Mouse (Mus musculus): Measurements from ENCODE around the gene Txndc5. TPM values are rescaled to one million over a fixed set of nuclear protein-coding genes. Genes with fewer than 3 reads are reported as not detected.

Txndc5 gene
- polyA plus RNA-seq, 1 experiment from 2014 or later = 154 TPM

DNA sequence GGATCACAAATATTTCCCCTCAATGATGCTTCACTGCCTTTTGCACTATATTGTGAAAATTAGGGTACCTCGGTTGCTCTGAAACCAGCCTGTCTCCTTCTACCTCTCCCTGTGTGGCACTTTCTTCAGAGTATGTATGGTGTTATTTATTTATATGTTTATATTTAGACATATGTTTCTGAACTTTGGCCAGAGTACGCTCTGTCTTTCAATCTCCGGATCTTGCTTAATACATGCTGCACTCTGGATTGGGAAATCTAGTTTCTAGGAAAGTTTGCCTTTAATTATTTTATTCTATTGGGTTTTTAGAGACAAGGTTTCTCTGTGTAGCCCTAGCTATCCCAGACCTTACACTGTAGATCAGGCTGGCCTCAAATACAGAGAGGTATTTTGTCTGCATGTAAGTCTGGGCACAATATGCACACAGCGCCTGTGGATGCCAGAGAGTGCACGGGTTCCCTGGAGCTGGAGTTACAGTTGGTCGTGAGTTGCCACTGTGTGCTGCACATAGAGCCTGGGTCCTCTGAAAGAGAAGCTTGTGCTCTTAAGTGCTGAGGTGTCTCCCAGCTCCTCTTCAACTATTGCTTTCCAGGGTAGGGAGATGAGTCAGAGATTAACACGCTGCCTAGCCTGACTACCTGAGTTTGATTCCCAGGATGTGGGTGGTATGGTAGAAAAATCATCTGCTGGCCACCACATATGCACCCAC lies 10.7 kb upstream of the Txndc5 start:
- Histone ChIP-seq H3K27me3 (replicated peaks; ENCODE audit: low read depth, poor library complexity, severe bottlenecking) (no peaks in the 10 kb centered on the region), H3K9me3 (no peaks in the 10 kb centered on the region), H3K4me1 (peaks cover 1% of the 10 kb centered on the region), H3K27ac (replicated peaks) (no peak overlapping the region), H3K36me3 (replicated peaks) (no peaks in the 10 kb centered on the region), H3K4me3 (no peak overlapping the region)
- DNase-seq (ENCODE audit: low spot score) = no peak
- WGBS = 87% methylated on average over 7 of the region's 7 CpGs

DNA sequence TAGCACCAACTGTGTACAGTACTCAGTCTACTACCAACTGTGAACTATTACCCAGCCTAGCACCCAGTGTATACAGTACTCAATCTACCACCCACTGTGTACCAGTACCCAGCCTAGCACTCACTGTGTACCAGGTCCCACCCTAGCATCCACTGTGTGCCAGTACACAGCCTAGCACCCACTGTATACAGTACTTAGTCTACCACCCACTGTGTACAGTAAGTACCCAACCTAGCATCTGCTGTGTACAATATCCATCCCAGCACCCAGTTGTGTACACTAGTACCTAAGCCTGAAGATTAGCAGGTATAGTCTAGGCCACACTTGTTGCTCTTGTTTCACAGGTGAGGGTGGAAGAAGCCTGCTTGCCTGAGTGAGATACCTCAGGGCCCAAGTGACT lies 8.9 kb upstream of the Txndc5 start:
- Histone ChIP-seq H3K4me3 (no peak overlapping the region), H3K27ac (replicated peaks) (no peak overlapping the region), H3K27me3 (replicated peaks; ENCODE audit: low read depth, poor library complexity, severe bottlenecking) (no peaks in the 10 kb centered on the region), H3K9me3 (no peaks in the 10 kb centered on the region), H3K36me3 (replicated peaks) (no peaks in the 10 kb centered on the region), H3K4me1 (peaks cover 8% of the 10 kb centered on the region)
- DNase-seq (ENCODE audit: low spot score) = no peak

DNA sequence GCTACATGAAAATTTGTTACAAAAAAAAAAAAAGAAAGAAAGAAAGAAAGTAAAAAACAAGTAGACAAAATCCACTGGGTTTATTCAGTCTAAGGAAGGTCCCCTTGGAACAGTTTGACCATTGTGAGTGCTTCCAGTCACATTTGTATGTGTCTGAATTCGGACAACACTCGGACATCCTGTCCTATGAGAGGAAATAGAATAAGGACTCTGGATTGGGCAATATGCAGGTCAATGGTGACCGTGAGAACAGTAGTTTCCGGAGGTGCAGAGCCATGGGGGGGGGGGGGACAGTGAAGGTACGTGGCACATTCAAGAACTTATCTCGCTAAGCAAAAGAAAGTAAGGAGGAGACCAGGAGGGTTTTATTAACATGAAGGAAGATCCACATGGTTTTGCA lies 6.1 kb upstream of the Txndc5 start:
- WGBS = 85% methylated on average over 6 of the region's 6 CpGs
- Histone ChIP-seq H3K27me3 (replicated peaks; ENCODE audit: low read depth, poor library complexity, severe bottlenecking) (peaks cover 4% of the 10 kb centered on the region; the same call in 1 of the 2 replicates), H3K4me3 (no peak overlapping the region), H3K36me3 (replicated peaks) (no peaks in the 10 kb centered on the region), H3K27ac (replicated peaks) (no peak overlapping the region), H3K4me1 (peaks cover 8% of the 10 kb centered on the region), H3K9me3 (no peaks in the 10 kb centered on the region)
- DNase-seq (ENCODE audit: low spot score) = no peak

DNA sequence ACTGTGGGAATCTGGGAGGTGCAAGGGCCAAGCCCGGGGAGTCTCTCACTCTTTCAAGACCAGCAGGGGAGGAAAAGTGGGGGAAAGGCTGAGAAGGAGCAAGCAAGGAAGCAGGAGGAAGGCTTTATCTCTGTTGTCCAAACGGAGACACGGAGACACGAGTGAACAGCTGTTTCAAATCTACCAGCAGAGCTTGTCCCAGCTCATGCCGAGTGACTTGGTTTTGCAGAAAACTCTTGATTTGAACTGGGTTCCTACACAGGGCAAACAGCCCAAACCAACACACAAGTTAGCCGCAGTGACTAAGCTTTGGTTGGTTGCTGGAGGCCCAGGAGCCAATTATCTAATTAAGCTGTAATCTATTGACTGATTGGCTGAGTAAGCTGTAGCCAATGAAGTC lies 5.4 kb upstream of the Txndc5 start:
- no peaks in the 10 kb centered on the region for H3K9me3 ChIP-seq
- peaks cover 8% of the 10 kb centered on the region for H3K4me1 ChIP-seq
- DNase-seq (ENCODE audit: low spot score) = peak; percentile 11
- no peaks in the 10 kb centered on the region for H3K36me3 ChIP-seq (replicated peaks)
- H3K27ac ChIP-seq (replicated peaks) = no peak overlapping the region
- peaks cover 4% of the 10 kb centered on the region; the same call in 1 of the 2 replicates for H3K27me3 ChIP-seq (replicated peaks; ENCODE audit: low read depth, poor library complexity, severe bottlenecking)
- H3K4me3 ChIP-seq = no peak overlapping the region
- WGBS = 36% methylated on average over 6 of the region's 6 CpGs

DNA sequence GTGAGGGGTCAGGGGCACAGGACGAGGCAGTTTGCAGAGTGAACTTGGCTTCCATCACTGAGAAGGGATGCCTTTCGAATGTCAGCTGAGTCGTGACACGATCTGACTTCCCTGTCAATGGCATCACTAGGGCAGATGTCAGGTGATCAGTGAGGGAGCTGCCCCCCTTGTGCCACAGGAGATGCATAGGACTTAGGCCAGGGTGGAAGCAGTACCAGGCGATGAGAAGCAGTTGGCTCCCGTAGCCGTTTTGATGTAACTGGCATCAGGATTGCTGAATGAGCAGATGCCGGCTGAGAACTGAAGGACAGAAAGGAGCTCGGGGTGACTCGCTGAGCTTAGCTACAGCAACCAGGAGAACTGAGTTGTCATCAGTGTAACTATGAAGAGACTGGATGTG lies 4.8 kb upstream of the Txndc5 start:
- H3K36me3 ChIP-seq (replicated peaks) = no peaks in the 10 kb centered on the region
- no peak overlapping the region for H3K4me3 ChIP-seq
- H3K4me1 ChIP-seq = peaks cover 13% of the 10 kb centered on the region
- peaks cover 4% of the 10 kb centered on the region; the same call in 1 of the 2 replicates for H3K27me3 ChIP-seq (replicated peaks; ENCODE audit: low read depth, poor library complexity, severe bottlenecking)
- DNase-seq (ENCODE audit: low spot score) = no peak
- 83% methylated on average over 10 of the region's 10 CpGs for WGBS
- H3K9me3 ChIP-seq = no peaks in the 10 kb centered on the region
- H3K27ac ChIP-seq (replicated peaks) = no peak overlapping the region

DNA sequence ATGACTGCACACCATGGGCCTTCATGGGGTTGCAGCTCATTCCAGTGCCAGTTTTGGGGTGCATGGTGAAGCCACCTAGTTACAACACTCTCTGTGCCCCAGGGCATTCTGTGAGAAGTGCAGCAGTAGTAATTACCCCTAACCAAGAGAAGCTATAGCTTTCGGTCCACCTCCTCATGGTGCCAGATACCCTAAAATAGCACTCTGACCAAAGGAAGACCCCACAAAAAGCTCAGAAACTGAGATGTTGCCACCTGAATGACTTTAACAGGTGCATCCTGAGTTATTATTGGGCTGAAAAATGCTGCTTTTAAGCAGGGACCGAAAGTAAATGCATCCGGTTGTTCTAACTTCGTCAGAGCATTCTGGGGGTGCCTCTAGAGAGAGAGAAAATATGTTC lies 2.9 kb upstream of the Txndc5 start:
- Histone ChIP-seq H3K36me3 (replicated peaks) (no peaks in the 10 kb centered on the region), H3K27ac (replicated peaks) (no peak overlapping the region), H3K4me3 (no peak overlapping the region), H3K27me3 (replicated peaks; ENCODE audit: low read depth, poor library complexity, severe bottlenecking) (peaks cover 4% of the 10 kb centered on the region; the same call in 1 of the 2 replicates), H3K4me1 (peaks cover 27% of the 10 kb centered on the region), H3K9me3 (no peaks in the 10 kb centered on the region)
- WGBS = 94% methylated on average over 4 of the region's 4 CpGs
- no peak for DNase-seq (ENCODE audit: low spot score)

DNA sequence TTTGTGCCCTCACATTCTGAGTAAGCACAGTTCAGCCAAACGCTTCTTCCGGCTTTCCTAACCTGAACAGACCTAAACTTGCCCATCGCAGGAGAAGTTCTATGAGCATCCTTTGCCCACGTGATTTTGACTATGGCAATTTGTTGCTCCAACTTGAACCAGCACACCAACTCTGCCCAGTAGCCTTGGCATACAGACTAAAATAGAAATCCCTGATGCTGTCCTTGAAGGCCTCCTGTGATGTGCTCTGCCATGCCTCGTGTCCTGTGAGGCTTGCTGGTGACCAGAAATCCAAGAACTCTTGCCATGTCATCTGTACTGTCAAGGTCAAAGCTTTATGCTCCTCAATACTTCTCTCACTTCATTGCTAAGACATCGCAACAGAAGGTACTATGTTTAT lies 952 bp upstream of the Txndc5 start:
- WGBS = 88% methylated on average over 6 of the region's 6 CpGs

DNA sequence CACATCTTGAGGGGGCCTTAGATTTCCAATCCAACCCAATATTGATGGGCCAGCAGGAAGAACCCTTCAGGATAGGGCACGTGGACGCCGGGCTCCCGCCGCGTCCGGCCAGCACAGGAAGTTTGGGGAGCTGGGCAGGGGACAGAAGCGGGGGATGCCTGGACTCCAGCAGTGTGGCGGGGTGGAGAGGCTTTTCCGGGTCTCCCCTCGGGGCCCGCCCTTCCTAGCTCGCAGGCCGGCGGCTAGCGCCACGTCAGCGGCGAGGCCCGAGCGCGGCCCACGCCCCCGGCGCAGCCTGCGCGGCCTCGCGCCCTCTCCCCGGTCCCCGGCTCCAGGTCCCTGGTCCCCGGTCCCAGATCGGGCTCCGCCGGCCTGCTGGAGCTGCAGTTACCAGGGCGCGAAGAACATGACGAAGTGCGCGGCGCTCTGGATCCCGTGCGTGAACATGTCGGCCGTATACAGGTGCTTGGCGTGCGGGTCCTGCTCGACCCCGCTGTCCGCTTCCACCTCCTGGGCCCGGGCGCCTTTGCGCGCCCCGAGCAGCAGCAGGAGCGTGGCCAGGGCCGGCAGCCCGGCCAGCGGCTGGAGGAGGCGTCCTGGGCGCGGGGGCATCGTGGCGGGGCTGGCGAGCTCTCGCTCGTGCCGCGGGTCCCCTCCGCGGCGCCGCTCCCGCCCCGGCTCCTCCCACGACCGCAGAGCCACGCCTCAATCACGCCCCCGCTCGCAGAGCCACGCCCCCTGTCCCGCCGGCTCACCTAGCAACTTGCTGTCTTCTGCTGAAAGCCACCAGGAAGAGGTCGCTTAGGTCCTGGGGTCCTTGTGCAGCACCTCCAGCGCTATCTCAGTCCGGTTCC lies 600 bp downstream of the Txndc5 start:
- Histone ChIP-seq H3K9me3 (no peaks in the 10 kb centered on the region), H3K4me1 (peaks cover 32% of the 10 kb centered on the region), H3K36me3 (replicated peaks) (peaks cover 12% of the 10 kb centered on the region), H3K4me3 (peak overlapping the region; percentile 92), H3K27me3 (replicated peaks; ENCODE audit: low read depth, poor library complexity, severe bottlenecking) (peaks cover 4% of the 10 kb centered on the region; the same call in 1 of the 2 replicates), H3K27ac (replicated peaks) (peak overlapping the region; percentile 94)
- under 1% methylated on average over 87 of the region's 87 CpGs for WGBS
- DNase-seq (ENCODE audit: low spot score) = peak; percentile 91

More for the DNA sequence above, 952 bp upstream of the Txndc5 start:
- DNase-seq (ENCODE audit: low spot score) = no peak
- no peaks in the 10 kb centered on the region for H3K9me3 ChIP-seq
- peaks cover 40% of the 10 kb centered on the region for H3K4me1 ChIP-seq
- no peak overlapping the region for H3K27ac ChIP-seq (replicated peaks)
- no peak overlapping the region for H3K4me3 ChIP-seq
- peaks cover 4% of the 10 kb centered on the region; the same call in 1 of the 2 replicates for H3K27me3 ChIP-seq (replicated peaks; ENCODE audit: low read depth, poor library complexity, severe bottlenecking)
- peaks cover 3% of the 10 kb centered on the region; the same call in 1 of the 2 replicates for H3K36me3 ChIP-seq (replicated peaks)

DNA sequence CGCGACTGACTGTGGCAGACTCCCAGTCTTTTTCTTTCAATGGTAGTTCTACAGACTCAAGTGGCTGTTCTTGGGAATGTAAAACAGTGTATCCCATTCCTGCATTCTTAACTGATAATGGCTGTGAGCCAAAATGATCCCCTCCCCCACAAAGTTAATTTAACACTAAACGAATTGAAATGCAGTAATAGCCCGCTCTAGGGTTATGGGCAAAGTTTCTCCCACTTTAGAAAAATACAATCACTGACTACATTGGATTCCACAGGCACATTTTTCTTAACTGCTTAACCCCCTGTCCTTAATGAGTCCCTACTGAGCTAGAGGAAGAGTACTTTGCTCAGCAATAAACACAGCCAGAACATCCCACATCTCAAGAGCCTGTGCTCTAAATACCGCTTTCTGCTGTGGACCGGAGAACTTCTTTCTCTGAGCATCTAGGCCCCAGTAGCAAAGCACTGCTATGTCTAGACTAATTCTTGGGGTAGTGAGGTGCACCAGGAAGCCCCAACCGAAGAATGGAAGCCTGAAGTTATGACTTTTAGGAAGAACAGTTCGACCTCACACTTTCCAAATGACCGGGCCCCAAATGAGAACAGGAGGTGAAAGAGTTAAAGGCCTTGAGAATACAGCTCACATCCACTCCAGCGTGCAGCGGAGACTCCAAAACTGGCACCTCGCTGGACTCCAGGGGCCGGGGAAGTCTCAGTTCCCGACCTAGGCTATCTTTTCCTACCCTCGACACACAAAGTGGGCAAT lies 1.4 kb downstream of the Txndc5 start:
- no peak for DNase-seq (ENCODE audit: low spot score)

DNA sequence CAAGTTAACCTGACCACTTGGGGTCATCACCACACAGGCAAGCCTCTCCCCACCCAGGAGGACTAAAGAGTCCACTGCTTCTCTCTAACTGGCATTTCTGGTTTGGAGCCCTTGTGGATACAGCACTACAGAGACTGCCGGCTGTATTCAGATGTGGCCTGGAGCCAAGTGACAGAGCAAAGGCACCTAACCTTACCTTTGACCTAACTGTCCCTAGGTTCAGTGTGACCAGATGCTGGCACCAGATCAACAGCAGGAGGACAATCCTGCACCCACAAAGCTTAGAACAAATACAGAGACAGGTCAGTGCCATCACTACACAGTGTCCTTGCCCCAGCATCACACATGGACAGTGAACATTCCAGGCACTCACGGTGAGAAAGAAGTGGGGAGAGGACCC lies 2.5 kb downstream of the Txndc5 start:
- Histone ChIP-seq H3K27ac (replicated peaks) (no peak overlapping the region), H3K4me1 (peaks cover 32% of the 10 kb centered on the region), H3K4me3 (peak overlapping the region; percentile 92; the same call in 1 of the 2 replicates), H3K27me3 (replicated peaks; ENCODE audit: low read depth, poor library complexity, severe bottlenecking) (no peaks in the 10 kb centered on the region), H3K9me3 (no peaks in the 10 kb centered on the region), H3K36me3 (replicated peaks) (peaks cover 31% of the 10 kb centered on the region)
- no peak for DNase-seq (ENCODE audit: low spot score)
- WGBS = 80% methylated on average over 2 of the region's 2 CpGs

More for the DNA sequence above, 1.4 kb downstream of the Txndc5 start:
- WGBS = 12% methylated on average over 15 of the region's 15 CpGs
- H3K27ac ChIP-seq (replicated peaks) = peak overlapping the region; percentile 94
- peaks cover 1% of the 10 kb centered on the region; the same call in 1 of the 2 replicates for H3K27me3 ChIP-seq (replicated peaks; ENCODE audit: low read depth, poor library complexity, severe bottlenecking)
- H3K4me3 ChIP-seq = peak overlapping the region; percentile 92
- H3K9me3 ChIP-seq = no peaks in the 10 kb centered on the region
- H3K4me1 ChIP-seq = peaks cover 32% of the 10 kb centered on the region
- H3K36me3 ChIP-seq (replicated peaks) = peaks cover 20% of the 10 kb centered on the region

DNA sequence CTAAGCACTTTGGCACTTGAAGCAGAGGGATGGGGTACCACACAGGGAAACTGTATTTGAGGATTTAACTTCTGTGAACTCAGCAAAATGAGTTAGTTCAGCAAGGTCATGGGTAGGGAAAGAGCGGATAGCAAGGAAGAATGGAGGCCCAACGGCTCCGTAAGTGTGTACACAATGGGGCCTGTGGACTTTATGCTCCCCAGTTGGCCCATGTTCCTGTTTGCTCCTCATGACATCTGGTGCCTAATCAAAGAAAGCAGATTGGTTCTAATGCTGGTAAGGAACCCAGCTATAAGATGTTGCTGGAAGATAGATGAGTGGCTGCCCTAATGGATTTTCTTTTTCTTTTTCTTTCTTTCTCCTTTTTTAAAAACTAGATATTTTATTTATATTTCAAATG lies 3.4 kb downstream of the Txndc5 start:
- Histone ChIP-seq H3K9me3 (no peaks in the 10 kb centered on the region), H3K27ac (replicated peaks) (no peak overlapping the region), H3K36me3 (replicated peaks) (peaks cover 39% of the 10 kb centered on the region), H3K4me3 (no peak overlapping the region), H3K27me3 (replicated peaks; ENCODE audit: low read depth, poor library complexity, severe bottlenecking) (no peaks in the 10 kb centered on the region), H3K4me1 (peaks cover 32% of the 10 kb centered on the region)
- 94% methylated on average over 3 of the region's 3 CpGs for WGBS
- DNase-seq (ENCODE audit: low spot score) = no peak

DNA sequence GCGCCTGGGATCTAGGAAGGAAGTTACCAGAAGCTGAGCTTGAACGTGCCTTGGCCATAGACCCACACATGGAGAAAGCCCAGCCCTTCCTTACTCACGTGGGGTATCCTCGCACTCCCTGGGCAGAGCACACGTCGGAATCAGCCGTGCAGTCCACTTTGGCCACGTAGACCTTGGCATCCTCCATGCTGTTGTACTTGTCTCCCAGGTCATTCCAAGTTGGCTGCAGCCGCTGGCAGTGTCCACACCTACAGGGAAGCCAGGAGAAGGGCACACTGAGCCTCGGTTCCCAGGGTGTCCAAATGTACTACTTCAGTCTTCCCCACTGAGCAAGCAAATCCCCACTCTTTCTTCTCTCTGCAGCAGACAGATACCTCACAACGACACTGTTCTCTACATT lies 5.4 kb downstream of the Txndc5 start:
- H3K36me3 ChIP-seq (replicated peaks) = peaks cover 60% of the 10 kb centered on the region
- H3K4me3 ChIP-seq = no peak overlapping the region
- WGBS = 92% methylated on average over 11 of the region's 11 CpGs
- no peak overlapping the region for H3K27ac ChIP-seq (replicated peaks)
- H3K4me1 ChIP-seq = peaks cover 25% of the 10 kb centered on the region
- no peaks in the 10 kb centered on the region for H3K27me3 ChIP-seq (replicated peaks; ENCODE audit: low read depth, poor library complexity, severe bottlenecking)
- no peak for DNase-seq (ENCODE audit: low spot score)
- H3K9me3 ChIP-seq = no peaks in the 10 kb centered on the region
